Mouse (Mus musculus) megakaryocyte, embryonic 14.5 days (primary cell): ENCODE measurements at regions not wholly inside any gene's neighbourhood (a gene's known extent, or its start where the extent isn't known, plus 50 kb on each side); places are given as distances from the start of the nearest gene placed in this dataset.

ENCODE experiments used
- FLI1 ChIP-seq: IDR thresholded peaks from 2 replicates; pipeline ENCODE4 v1.6.1; 2012; ENCODE audit warnings: low read length, inconsistent platforms, mixed read lengths
- GATA1 ChIP-seq: IDR thresholded peaks from 3 replicates; pipeline ENCODE4 v1.6.1; 2012; ENCODE audit warnings: mixed read lengths, low read length, inconsistent platforms, borderline replicate concordance

DNA sequence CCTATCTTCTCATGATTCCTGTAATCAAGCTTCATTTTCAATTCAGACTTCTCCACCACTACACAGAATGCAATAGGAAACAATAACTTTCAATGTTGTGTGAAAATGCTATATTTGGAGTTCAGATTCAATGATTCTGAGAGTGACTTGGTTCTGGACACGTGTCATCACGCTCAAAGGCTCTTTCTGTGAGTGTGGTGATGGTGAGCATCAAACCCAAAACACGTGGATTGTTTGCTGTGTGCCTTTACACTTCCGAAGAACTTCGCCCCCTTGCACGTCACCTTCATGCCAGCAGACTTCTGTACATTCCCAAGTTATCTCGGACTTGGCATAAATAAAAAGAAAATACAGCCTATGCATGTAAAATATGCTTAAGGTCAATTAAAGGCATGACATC, 425.1 kb upstream of the Tbc1d2b start:
- TF ChIP-seq GATA1 (no peak), FLI1 (no peak)
